Mouse (Mus musculus) kidney, adult 8-10 months (tissue): Measurements from ENCODE around the gene Tmem72.

ENCODE experiments used
- DNase-seq, 2 experiments: peaks; one replicate each; pipeline ENCODE4 v3.0.0; 2022

Tmem72 gene

GRCm38 (mm10) chr6:116649811-116650210, 66.9 kb downstream of the Tmem72 start:
- no peak for DNase-seq

GRCm38 (mm10) chr6:116647763-116648162, 69.0 kb downstream of the Tmem72 start:
- peak; percentile 68 to 76 for DNase-seq

DNA sequence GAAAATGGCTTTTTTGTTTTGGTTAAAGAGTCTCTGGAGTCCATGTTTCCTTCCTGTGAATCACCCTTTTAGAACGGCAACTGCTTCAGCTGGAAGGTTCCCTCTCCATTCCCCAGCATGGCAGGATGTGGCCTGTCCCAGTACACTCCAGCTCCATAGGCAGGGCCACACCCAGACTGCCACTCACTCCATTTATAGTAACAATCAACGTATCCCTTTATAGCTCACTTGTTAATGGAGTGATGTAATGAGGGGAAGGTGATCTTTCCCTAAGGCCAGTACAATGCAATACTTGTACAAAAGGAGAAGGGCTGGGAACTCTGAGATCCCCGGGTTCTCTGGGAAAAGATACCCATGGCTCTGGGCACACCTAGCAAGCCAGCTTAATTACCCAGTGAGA, 72.4 kb downstream of the Tmem72 start:
- DNase-seq, result no peak

DNA sequence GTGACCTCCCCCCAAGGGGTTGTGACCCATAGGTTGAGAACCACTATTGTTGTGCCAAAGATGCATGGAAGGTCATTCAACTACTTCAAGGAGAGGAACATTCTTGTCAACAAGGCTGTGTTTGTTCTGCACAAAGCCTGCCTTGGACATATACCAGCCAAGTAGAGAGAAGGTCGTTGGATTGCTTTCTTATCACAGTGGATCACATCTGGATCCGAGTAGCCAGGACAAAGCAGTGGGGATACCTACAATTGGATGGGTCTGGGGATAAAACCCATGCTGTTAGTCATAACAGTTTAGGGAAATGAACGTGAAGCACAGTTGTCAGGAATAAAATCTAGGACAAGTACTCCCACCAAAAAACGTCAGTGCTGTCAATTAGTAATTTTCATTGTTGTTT, 72.8 kb downstream of the Tmem72 start:
- DNase-seq, result no peak

- DNase-seq, result no peak
Observed at GRCm38 (mm10) chr6:116642942-116643341, 73.8 kb downstream of the Tmem72 start.

- no peak for DNase-seq
Observed at GRCm38 (mm10) chr6:116639663-116640062, 77.0 kb downstream of the Tmem72 start.

DNA sequence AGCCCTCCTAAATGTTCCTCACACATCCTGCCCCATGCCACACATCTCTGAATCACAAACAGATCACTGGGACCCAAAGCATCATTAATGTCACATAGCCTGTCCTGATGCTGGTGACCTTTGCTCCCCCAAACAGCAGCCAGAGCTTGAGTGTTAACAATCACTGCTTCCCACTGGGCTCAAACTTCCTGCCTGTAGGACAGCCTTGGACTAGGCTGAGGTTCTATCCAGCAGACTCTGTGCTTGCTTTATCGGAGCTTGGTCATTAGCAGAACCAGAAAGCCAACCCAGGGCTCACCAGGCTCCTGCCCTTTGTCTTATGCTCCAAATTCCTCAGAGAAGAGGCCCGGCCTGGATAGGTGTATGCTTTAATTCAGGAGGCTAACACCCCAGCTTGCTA, 77.8 kb downstream of the Tmem72 start:
- no peak for DNase-seq

DNA sequence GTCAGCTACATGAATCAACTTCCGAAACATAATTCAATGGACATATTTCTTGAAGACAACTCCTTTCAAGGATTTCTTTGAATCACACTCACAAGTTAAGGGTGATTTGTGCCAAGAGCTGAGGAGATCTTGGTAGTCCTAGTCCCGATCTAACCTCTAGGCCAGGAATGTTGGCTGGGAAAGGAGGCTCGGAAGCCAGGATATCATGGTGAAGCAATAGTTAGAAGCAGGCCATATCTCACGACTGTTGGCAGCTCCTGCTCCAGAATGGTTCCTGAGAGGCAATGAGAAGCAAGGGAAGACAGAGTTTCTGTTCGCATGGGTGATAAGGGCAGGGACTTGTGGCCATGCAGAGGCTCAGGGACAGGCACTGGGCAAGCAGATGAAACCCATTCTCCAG, 79.2 kb downstream of the Tmem72 start:
- DNase-seq, result no peak

DNA sequence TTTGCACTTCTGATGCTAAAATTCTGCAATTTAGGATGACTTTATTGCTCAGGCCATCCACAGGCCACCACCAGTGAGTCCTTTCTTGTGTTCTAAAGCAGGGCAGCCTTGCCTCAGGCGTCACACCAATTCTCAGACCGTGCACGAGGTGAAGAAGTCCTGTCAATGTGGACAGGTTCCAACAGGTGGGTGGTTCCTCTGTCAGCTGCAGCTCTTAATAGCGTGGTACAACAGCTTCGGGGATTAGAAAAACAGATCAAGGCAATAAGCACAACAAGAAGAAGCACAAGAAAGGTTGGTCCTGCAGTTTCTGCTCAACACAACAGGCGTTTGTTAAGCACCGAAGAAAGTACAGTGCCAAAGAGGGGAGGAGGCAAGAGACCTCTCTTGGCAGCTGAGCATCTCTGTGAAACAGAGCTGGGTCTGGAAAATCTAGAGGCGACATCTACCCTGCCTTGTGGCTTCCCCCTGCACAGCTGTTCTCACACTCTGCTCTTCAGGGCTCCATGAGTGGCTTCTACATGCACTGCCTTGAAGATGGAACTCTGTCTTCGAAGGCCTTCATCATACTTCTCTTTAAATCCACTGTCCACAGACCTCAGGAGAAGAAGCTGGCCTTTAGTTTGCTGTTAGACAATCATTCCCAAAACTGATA, 80.0 kb downstream of the Tmem72 start:
- DNase-seq, result no peak

- peak; percentile 80 to 86 for DNase-seq
Observed at GRCm38 (mm10) chr6:116635251-116636180, 81.2 kb downstream of the Tmem72 start.

DNA sequence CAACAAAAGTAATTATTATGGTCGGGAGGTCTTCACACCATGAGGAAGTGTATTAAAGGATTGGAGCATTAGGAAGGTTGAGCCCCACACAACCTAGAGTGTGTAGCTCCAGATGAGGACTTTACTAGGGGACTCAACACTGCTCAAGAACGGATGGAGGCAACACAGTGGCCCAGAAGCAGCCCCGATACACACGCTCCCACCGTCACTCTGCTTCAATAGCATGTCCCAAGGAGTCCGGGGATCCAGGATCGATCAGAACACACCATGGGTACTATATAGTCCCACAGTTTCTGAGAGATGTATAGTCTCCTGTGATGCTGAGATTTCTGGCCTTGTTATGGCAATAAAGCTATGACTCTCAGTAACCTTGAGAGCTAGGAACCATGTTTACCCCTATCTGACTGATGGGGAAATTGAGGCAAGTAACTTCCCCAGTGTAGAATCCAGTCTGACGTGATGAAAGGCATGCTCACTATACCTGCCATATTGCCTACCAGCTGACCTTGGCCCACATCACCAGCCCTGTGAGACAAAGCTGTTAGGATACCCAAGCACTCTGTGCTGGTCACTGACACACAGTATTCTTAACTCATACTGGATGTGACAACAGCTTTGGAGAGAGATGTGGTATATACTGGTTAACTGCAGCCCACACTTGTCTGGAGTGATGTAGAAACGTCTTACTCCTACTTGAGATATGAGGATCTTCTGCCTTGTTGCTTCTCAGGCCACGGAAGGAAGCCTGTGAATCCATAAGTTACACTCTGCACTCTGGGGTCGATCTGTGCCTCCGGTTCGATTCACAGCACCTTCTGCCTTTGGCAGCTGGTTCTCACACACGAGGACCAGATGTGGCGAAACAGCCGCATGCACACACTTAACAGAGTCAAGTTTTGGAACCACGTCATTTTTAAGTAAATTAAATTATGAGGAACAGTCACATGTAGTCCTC, 82.7 kb downstream of the Tmem72 start:
- DNase-seq, result no peak

- DNase-seq, result peak; percentile 76 to 91
Observed at GRCm38 (mm10) chr6:116632129-116632528, 84.6 kb downstream of the Tmem72 start.

- DNase-seq, result no peak
Observed at GRCm38 (mm10) chr6:116629766-116630165, 86.9 kb downstream of the Tmem72 start.
